Mouse (Mus musculus): ENCODE results near the gene Ppip5k1.

- no peak for TF ChIP-seq POLR2A (IDR thresholded peaks at IDR 0.05; ENCODE audit: insufficient read depth, low read length)
- no peak for TF ChIP-seq CTCF (IDR thresholded peaks at IDR 0.05; ENCODE audit: low read depth, low read length)
These were observed 48.1 kb upstream of the Ppip5k1 start for GRCm38 (mm10) chr2:121403296-121403695.

All from ES-Bruce4 (cell line).